Mouse (Mus musculus) liver, adult 2 months (tissue): ENCODE results near the gene Spats2l. TPM values are rescaled to one million over a fixed set of nuclear protein-coding genes. Genes with fewer than 3 reads are reported as not detected.
A peak's percentile ranks its signal among the peaks of the same experiment; 100 is the strongest.

ENCODE experiments used
- DNase-seq: peaks from one replicate; pipeline ENCODE4 v3.0.0-alpha.2; 2011; ENCODE audit warnings: low read depth, low spot score; ENCODE audit errors: extremely low read depth
- H3K27ac ChIP-seq: fragments of 200-500 bp; replicated peaks from 2 replicates; pipeline ENCODE4 v1.5.1; 2012; ENCODE audit warnings: low read depth, mild to moderate bottlenecking, control low read depth, inconsistent platforms, low read length; ENCODE audit not compliant: insufficient read depth
- H3K27me3 ChIP-seq: fragments of 200-500 bp; 2 replicates; pipeline ENCODE4 v1.6.1; 2012; ENCODE audit warnings: mild to moderate bottlenecking, moderate library complexity, low read length, inconsistent platforms; ENCODE audit not compliant: control insufficient read depth, insufficient read depth
- H3K36me3 ChIP-seq: fragments of 200-500 bp; 2 replicates; pipeline ENCODE4 v1.6.1; 2012; ENCODE audit warnings: low read length, inconsistent platforms; ENCODE audit not compliant: control insufficient read depth, insufficient read depth
- H3K4me1 ChIP-seq: fragments of 200-500 bp; 2 replicates; pipeline ENCODE4 v1.6.1; 2011; ENCODE audit warnings: low read length; ENCODE audit not compliant: control insufficient read depth, insufficient read depth
- H3K4me3 ChIP-seq: fragments of 200-500 bp; 2 replicates; pipeline ENCODE4 v1.5.1; 2011; ENCODE audit warnings: low read depth, mild to moderate bottlenecking, control low read depth, low read length, moderate library complexity; ENCODE audit not compliant: insufficient read depth
- H3K79me2 ChIP-seq: fragments of 200-500 bp; 2 replicates; pipeline ENCODE4 v1.6.1; 2012; ENCODE audit warnings: inconsistent platforms, mild to moderate bottlenecking, low read length, moderate library complexity; ENCODE audit not compliant: control insufficient read depth, insufficient read depth
- H3K9ac ChIP-seq: fragments of 200-500 bp; 2 replicates; pipeline ENCODE4 v1.6.1; 2012; ENCODE audit warnings: low read depth, mild to moderate bottlenecking, control low read depth, inconsistent platforms, low read length
- CTCF ChIP-seq: fragments of 200-500 bp; IDR thresholded peaks from 2 replicates; pipeline ENCODE4 v1.5.1; 2011; ENCODE audit warnings: low read depth, low read length, control low read depth
- POLR2A ChIP-seq: fragments of 200-500 bp; IDR thresholded peaks from 2 replicates; pipeline ENCODE4 v1.6.1; 2011; ENCODE audit warnings: low read length, control low read depth; ENCODE audit not compliant: insufficient read depth; ENCODE audit errors: extremely low read depth
- WGBS: fragments of 180-500 bp; shearing (Covaris S2); methylation state at CpG from one replicate; pipeline ENCODE4 v1.1.7; 2018; 5-methylcytosine and 5-hydroxymethylcytosine counted together
- polyA plus RNA-seq: library from polyadenylated mRNA; depleted of rRNA; stranded (reverse); fragments of >200 nt; gene quantifications from 2 replicates; pipeline ENCODE4 v1.2.3, GENCODE M21; 2012
- total RNA-seq: library from RNA; depleted of rRNA; stranded (reverse); fragments of >200 nt; gene quantifications from 2 replicates; pipeline ENCODE4 v1.2.3, GENCODE M21; 2014

Spats2l gene
- total and polyA plus RNA-seq, 2 experiments: 0.35 to 1.3 TPM

- no peak for DNase-seq
- TF ChIP-seq CTCF (no peak), POLR2A (no peak)
- 81% methylated on average over 4 of the region's 4 CpGs for WGBS
- no peaks in the 10 kb centered on the region for H3K27me3 ChIP-seq
- no peaks in the 10 kb centered on the region for H3K36me3 ChIP-seq
- no peak overlapping the region for H3K4me3 ChIP-seq
- no peak overlapping the region for H3K27ac ChIP-seq
- no peaks in the 10 kb centered on the region for H3K4me1 ChIP-seq
- H3K79me2 ChIP-seq: no peaks in the 10 kb centered on the region
- H3K9ac ChIP-seq: no peak overlapping the region
Observed at GRCm38 (mm10) chr1:57784300-57784699, 10.3 kb downstream of the Spats2l start.

- no peaks in the 10 kb centered on the region for H3K27me3 ChIP-seq
- no peak for DNase-seq
- WGBS: 87% methylated on average over 5 of the region's 5 CpGs
- no peaks in the 10 kb centered on the region for H3K36me3 ChIP-seq
- no peak overlapping the region for H3K27ac ChIP-seq
- H3K4me1 ChIP-seq: no peaks in the 10 kb centered on the region
- no peak overlapping the region for H3K9ac ChIP-seq
- no peak for TF ChIP-seq POLR2A
- TF ChIP-seq CTCF: no peak
- H3K79me2 ChIP-seq: no peaks in the 10 kb centered on the region
- H3K4me3 ChIP-seq: no peak overlapping the region
Observed at GRCm38 (mm10) chr1:57789831-57790230, 15.9 kb downstream of the Spats2l start.

GRCm38 (mm10) chr1:57792212-57792611 is 18.2 kb downstream of the Spats2l start:
- 82% methylated on average over 4 of the region's 4 CpGs for WGBS

DNA sequence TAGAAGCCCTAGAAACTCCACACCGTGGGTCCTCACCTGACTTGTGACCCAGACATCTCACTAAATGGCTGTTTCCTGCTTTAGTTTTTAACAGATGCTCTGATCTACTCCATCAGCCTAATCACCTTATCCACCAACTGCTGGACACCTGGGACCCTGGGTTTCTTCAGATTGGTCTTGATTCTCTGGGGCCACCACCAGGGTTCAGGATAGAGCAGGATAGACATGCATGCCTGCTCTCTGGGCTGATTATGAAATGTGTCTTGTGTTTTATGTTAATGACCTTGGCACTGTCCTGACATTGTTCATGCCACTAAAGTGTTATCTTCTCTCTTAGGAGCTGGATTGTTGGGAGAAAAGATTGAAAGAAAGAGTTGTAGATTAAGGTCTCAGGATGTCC is 21.9 kb downstream of the Spats2l start:
- Histone ChIP-seq H3K79me2 (no peaks in the 10 kb centered on the region), H3K9ac (no peak overlapping the region), H3K4me3 (no peak overlapping the region), H3K4me1 (no peaks in the 10 kb centered on the region), H3K27ac (no peak overlapping the region), H3K27me3 (no peaks in the 10 kb centered on the region), H3K36me3 (no peaks in the 10 kb centered on the region)
- no peak for DNase-seq
- TF ChIP-seq POLR2A (no peak), CTCF (no peak)
- WGBS: 74% methylated on average over 1 of the region's 1 CpGs

More at GRCm38 (mm10) chr1:57792212-57792611, 18.2 kb downstream of the Spats2l start:
- no peaks in the 10 kb centered on the region for H3K27me3 ChIP-seq
- TF ChIP-seq CTCF: no peak
- no peak for TF ChIP-seq POLR2A
- no peaks in the 10 kb centered on the region for H3K4me1 ChIP-seq
- no peaks in the 10 kb centered on the region for H3K79me2 ChIP-seq
- no peak overlapping the region for H3K9ac ChIP-seq
- no peak overlapping the region for H3K4me3 ChIP-seq
- no peak overlapping the region for H3K27ac ChIP-seq
- no peaks in the 10 kb centered on the region for H3K36me3 ChIP-seq
- peak; percentile 5 for DNase-seq

GRCm38 (mm10) chr1:57799398-57799797 is 25.4 kb downstream of the Spats2l start:
- Histone ChIP-seq H3K36me3 (no peaks in the 10 kb centered on the region), H3K79me2 (no peaks in the 10 kb centered on the region), H3K4me3 (no peak overlapping the region), H3K9ac (no peak overlapping the region), H3K4me1 (no peaks in the 10 kb centered on the region), H3K27ac (no peak overlapping the region), H3K27me3 (no peaks in the 10 kb centered on the region)
- TF ChIP-seq CTCF (no peak), POLR2A (no peak)
- no peak for DNase-seq
- WGBS: 96% methylated on average over 2 of the region's 2 CpGs

GRCm38 (mm10) chr1:57800846-57801245 is 26.9 kb downstream of the Spats2l start:
- no peak for DNase-seq
- H3K36me3 ChIP-seq: no peaks in the 10 kb centered on the region
- no peaks in the 10 kb centered on the region for H3K79me2 ChIP-seq
- no peak overlapping the region for H3K4me3 ChIP-seq
- no peak overlapping the region for H3K9ac ChIP-seq
- no peaks in the 10 kb centered on the region for H3K27me3 ChIP-seq
- WGBS: 78% methylated on average over 6 of the region's 6 CpGs
- TF ChIP-seq POLR2A (no peak), CTCF (no peak)
- no peak overlapping the region for H3K27ac ChIP-seq
- no peaks in the 10 kb centered on the region for H3K4me1 ChIP-seq
